Mouse (Mus musculus) kidney, adult 18-20 months (tissue): ENCODE measurements around the gene Aqp11.

Source experiments
- DNase-seq: peaks from one replicate; pipeline ENCODE4 v3.0.0; 2021

Gene Aqp11

GRCm38 (mm10) chr7:97737638-97738456 lies at the start of gene Aqp11:
Aqp11 (minus strand) TSS chr7:97738289.
- peak; percentile 93 for DNase-seq

GRCm38 (mm10) chr7:97783523-97783922 lies 45.4 kb upstream of the Aqp11 start:
- no peak for DNase-seq

DNA sequence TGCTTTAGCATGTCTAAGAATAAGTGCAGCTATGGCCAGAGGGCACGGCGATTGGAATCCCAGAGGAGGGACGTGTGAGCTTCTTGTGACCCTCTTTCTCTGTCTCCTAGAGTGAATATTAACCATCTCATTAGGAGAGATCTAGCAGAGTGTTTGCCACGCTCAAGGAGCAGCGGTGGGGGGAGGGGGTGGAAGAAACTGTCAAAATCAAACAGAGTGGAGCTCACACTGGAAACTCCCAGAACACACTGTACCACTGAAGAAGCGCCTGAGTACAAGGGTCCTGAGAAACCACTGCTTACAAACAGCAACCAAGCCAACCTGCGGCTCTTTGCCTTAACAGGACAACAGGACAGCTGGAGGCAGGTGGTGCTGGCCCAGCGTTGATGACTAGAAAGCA lies 43.4 kb upstream of the Aqp11 start:
- DNase-seq: peak; percentile 39

DNA sequence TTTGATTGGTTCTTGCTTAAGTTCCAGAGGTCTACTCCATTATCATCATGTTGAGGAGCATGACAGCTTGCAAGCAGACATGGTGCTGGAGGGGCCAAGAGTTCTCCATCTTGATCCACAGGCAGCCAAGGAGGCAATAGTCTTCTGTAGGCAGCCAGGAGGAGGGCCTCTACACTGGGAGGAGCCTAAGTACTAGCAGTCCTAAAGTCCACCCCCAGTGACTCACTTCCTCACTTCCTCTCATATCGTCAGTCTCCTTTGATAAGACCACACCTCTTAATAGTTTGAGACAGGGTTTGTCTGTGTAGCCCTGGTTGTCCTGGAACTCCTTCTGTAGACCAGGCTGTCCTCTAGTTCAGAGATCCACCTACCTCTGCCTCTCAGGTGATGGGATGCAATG lies 42.7 kb upstream of the Aqp11 start:
- no peak for DNase-seq

DNA sequence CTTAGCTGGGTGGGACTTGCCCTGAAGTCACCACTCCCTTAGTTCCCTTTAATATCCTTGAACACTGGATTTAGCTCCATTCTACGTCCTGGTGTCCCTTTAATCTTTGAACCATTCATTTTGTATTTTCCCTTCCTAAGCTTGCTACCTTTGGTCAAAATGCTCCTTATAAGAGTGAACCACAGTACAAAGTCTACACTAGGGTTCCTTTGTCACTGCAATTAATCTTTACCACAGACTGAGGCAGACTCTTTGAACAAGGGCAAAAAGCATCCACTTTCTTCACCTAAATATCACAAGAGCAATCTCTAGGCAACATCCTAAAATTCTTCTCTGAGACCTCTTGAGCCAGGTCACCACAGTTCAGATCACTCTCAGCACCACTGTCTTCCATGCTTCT lies 42.1 kb upstream of the Aqp11 start:
- DNase-seq: no peak

- no peak for DNase-seq
These were observed 39.1 kb upstream of the Aqp11 start for GRCm38 (mm10) chr7:97777191-97777590.

DNA sequence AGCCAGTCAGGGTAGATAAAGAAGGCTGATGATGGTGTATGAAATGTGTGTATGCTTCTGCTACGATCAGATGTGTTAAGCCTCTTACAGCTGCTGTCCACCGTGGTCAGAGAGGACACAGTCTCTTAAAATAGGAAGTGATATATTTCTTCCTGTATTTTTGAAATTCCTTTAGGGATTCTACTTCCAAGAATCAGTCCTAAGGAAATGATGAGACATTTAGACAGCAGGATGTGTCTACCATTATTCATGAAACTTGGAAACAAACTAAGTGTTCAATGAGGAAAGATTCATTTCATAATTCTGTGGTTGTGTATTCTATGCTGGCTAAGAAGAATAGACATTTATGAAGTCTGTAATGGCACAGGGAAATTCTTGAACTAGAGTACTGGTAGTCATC lies 37.8 kb upstream of the Aqp11 start:
- no peak for DNase-seq

DNA sequence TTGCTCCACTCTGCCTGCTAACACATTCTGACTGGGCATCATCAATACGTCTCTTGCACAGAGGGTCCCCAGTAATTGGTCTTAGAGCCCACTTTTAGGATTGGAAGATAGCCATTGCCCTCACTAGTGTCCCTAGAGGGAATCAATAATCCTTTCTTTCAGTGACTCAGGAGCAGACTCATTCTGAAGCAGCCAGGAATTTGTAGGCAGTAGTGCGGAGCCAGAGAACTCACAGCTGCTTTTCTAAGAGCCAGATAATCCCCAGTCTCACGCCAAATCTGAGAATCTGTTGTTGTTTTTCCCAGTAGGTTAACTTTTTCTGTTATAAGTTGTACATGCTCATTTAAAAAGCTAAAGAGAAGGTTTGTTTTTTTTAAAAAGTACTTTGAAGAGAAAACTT lies 37.3 kb upstream of the Aqp11 start:
- no peak for DNase-seq

- DNase-seq: no peak
These were observed 32.9 kb upstream of the Aqp11 start for GRCm38 (mm10) chr7:97770841-97771620.

DNA sequence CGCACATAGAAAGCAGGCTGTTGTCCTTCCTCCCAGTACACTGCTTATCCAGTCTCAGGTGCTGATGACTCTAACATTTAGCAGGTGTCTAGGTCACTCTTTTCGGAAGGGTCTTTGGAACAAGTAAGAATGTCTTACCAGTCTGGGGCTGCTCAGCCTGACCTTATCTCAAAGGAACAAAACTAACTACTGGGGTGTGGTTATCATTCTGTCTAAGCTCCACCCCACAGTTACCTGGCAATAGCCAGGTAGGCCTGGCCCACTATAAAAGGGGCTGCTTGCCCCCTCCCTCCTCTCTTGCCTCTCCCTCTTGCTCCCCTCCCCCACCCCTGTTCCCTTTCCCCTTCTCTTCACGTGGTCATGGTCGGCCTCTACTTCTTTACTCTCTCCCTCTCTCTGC lies 30.9 kb upstream of the Aqp11 start:
- no peak for DNase-seq

DNA sequence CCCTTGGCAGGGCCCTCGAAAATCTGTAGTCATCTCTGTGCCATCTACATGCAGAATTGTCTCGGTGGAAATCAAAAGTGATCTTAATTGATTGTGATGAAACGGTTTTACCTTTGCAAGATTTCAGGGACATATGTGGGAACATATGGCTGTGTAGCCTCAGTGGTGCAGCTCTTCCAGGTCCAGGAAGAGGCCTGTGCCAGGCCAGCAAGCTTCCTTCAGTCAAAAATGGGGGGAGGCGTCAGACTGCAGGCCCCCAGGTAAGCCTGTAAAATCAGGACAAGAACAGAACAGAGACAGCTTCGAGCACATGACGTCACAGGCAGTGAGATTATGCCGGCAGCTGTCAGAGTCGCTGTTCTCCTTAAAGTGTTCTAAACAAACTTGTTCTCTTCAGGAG lies 29.8 kb upstream of the Aqp11 start:
- DNase-seq: no peak

- no peak for DNase-seq
These were observed 28.5 kb upstream of the Aqp11 start for GRCm38 (mm10) chr7:97766406-97767166.

DNA sequence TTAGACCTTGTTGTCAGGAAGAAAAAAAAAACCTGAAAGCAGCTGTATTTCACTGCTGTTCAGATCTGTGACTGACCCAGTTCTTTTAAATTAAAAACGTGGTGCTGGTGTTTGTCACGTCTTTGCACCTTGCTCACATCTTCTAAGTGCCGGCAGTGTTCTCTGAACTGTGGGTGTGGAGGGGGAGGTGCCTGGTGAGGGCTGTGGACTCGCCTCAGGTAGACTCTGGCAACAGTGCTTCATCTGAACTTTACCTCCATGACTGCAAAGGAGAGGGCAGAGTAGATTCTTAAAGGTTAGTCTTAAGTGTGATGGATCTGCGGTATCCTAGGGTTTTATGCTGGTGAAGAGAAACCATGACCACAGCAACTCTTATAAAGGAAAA lies 27.9 kb upstream of the Aqp11 start:
- peak; percentile 38 for DNase-seq

- DNase-seq: no peak
These were observed 27.3 kb upstream of the Aqp11 start for GRCm38 (mm10) chr7:97765181-97765962.

- no peak for DNase-seq
These were observed 26.5 kb upstream of the Aqp11 start for GRCm38 (mm10) chr7:97764591-97764990.

- DNase-seq: no peak
These were observed 19.1 kb upstream of the Aqp11 start for GRCm38 (mm10) chr7:97756967-97757881.

DNA sequence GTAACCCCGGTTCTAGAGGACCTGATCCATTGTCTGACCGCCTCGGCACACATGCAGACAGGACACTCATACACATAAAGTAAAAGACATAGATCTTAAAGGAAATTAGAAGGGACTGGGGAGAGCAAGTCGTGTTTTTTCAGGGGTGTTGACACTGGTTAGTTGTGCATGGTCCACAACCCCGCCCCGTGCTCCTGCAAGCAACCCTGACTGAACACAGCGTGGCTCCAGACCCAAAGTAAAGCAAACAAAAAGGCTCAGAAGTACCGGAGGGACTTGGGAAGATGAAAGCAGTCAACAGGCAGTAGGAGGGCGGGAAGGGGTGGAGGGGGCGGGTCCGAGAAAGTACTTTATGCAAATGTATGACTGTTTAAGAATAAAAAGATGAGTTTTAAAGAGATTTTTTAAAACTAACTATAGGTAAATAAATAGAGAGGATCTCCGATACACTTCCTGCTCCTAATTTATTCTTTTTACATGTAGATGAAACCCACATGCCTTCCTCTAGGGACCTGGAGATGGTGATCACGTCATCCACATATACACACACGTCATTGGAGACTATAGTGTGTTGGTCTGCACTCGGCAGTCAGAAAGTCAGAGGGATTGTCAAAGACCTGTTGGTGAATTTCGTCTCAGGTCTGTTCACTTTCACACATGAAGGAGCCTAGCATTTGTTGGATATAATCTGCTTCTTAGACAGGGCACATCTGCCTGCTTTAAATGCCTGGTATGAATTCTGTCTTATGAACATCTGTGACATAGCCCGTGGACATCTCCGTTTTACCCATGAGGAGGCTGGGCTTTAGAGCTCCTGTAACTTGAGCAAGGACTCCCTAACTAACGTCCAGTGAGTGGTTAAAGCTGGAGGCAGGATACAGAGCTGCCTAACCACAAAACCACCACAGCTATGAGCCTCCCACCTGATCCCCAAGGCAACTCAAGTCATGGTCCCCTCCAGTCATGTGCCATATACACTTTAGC lies 11.4 kb upstream of the Aqp11 start:
- DNase-seq: peak; percentile 27

- peak; percentile 23 for DNase-seq
These were observed 10.6 kb upstream of the Aqp11 start for GRCm38 (mm10) chr7:97748527-97749206.

DNA sequence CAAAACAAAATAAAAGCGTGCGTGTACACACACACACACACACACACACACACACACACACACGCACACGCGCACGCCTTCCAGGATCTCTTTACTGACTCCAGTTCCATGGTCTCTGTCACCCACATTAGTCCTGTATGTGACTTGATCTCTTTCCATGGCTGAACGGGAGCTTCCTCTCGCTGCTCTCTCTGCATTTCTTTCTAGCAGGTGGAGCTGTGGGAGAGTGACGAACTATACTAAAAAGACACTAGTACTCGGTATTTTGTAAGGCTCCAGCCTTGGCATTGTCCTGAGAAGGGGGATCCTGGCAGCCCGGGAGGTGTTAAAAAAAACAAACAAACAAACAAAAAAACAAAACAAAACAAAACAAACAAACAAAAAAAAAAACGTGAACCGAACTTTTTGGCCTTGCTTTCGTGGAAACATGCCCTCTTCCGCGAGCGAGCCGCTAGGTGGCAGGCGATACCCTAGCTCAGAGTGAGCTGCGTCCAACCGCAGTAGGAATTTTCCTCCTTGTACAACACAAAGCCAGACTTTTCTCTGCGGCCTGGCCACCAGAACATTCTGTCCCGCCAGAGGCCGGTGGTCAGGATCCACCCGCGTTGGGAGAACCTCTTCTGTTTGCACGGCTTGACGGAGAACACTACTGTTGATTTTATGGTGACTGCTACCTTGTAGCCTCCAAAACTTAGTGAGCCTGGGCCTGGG lies 9.9 kb upstream of the Aqp11 start:
- peak; percentile 87 for DNase-seq
